Mouse (Mus musculus) kidney, adult 9 months (tissue): ENCODE results near the gene Elavl4.

ENCODE experiments used
- DNase-seq: peaks from one replicate; pipeline ENCODE4 v3.0.0; 2022

Gene Elavl4

GRCm38 (mm10) chr4:110157515-110158159 is 194.1 kb downstream of the Elavl4 start:
- no peak for DNase-seq

GRCm38 (mm10) chr4:110155954-110156353 is 195.8 kb downstream of the Elavl4 start:
- DNase-seq = no peak
